Mouse (Mus musculus) kidney, embryonic 15.5 days (tissue): ENCODE results near the gene Crybg2. TPM values are rescaled to one million over a fixed set of nuclear protein-coding genes. Genes with fewer than 3 reads are reported as not detected.
A peak's percentile ranks its signal among the peaks of the same experiment; 100 is the strongest.

Experiments
- ATAC-seq: fragments of 200-750 bp; cut with Nextera tagmentation; replicated peaks from 2 replicates; pipeline ENCODE4 v1.8.0; 2017; ENCODE audit warnings: moderate TSS enrichment; ENCODE audit not compliant: low FRiP score
- H3K27ac ChIP-seq: fragments of 300-500 bp; sonication (generic); 2 replicates; pipeline ENCODE4 v1.5.1; 2015; ENCODE audit warnings: mild to moderate bottlenecking, inconsistent platforms
- H3K27me3 ChIP-seq: fragments of 300-500 bp; sonication (generic); 2 replicates; pipeline ENCODE4 v1.6.1; 2015; ENCODE audit warnings: inconsistent platforms
- H3K36me3 ChIP-seq: fragments of 300-500 bp; sonication (generic); 2 replicates; pipeline ENCODE4 v1.6.1; 2015; ENCODE audit warnings: inconsistent platforms
- H3K4me1 ChIP-seq: fragments of 300-500 bp; sonication (generic); 2 replicates; pipeline ENCODE4 v1.6.1; 2015; ENCODE audit warnings: inconsistent platforms
- H3K4me2 ChIP-seq: fragments of 300-500 bp; sonication (generic); 2 replicates; pipeline ENCODE4 v1.6.1; 2015; ENCODE audit warnings: moderate library complexity, mild to moderate bottlenecking, inconsistent platforms
- H3K4me3 ChIP-seq: fragments of 300-500 bp; sonication (generic); replicated peaks from 2 replicates; pipeline ENCODE4 v1.5.1; 2015; ENCODE audit warnings: mild to moderate bottlenecking, inconsistent platforms
- H3K9ac ChIP-seq: fragments of 300-500 bp; sonication (generic); 2 replicates; pipeline ENCODE4 v1.6.1; 2015; ENCODE audit warnings: mild to moderate bottlenecking, inconsistent platforms
- H3K9me3 ChIP-seq: fragments of 300-500 bp; sonication (generic); replicated peaks from 2 replicates; pipeline ENCODE4 v1.6.1; 2016; ENCODE audit warnings: inconsistent platforms
- WGBS: fragments of 180-500 bp; shearing (Covaris S2); methylation state at CpG from one replicate; pipeline ENCODE4 v1.1.7; 2015; ENCODE audit warnings: mixed read lengths; 5-methylcytosine and 5-hydroxymethylcytosine counted together
- polyA plus RNA-seq: library from polyadenylated mRNA; unstranded; fragments of >200 nt; fragmentation: Nextera tagmentation; extraction: Ambion mirVana; gene quantifications from 2 replicates; pipeline ENCODE4 v1.2.1, GENCODE M21; 2015

Crybg2 gene
- 3.9 and 4.4 TPM in 2 replicates for polyA plus RNA-seq

DNA sequence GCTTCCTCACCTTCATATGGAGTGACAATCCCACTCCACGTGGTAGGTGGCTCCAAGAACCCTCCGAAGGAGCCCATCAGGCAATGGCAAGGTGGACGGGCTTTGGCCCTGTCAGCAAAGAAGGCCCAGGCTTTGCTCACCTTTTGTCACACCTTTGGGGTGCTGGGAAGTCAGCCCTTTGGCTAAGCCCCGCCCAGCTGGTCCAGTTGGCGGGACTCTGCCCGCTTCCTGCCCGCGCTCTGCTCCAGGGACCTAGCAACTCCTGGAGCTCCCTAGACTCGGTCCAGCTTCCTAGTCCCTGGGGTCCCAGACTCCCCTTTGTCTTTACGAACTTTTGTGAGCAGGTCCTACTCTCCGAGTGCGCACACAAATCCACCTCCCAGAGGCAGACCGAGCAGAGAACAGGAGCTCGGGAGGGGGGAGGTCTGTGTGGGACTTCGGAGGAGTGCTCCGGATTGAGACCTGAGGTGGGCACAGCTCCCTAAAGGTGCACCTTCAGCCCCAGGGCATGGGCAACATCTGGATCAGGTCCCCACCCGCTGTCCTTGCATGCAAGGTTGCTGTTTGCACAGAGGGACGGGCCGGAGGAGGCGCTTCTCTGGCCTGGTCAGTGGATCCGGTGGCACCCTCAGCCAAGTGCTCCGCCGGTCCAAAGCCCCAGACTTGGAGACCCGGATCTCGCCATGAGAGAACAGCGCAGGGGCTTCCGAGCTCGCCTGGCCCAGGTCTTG is at the start of gene Crybg2:
Crybg2 (plus strand) TSS at position 681 of the 731 bp plus-strand sequence.
- Histone ChIP-seq H3K4me2 (no peak within 1 kb of the TSS), H3K27me3 (peaks cover 15% of the 10 kb centered on the region), H3K9ac (no peak within 1 kb of the TSS), H3K4me3 (no peak within 1 kb of the TSS), H3K4me1 (peaks cover 12% of the 10 kb centered on the region), H3K9me3 (no peaks in the 10 kb centered on the region), H3K36me3 (no peaks in the 10 kb centered on the region), H3K27ac (no peak within 1 kb of the TSS)
- ATAC-seq = no peak
- 58% methylated on average over 28 of the region's 28 CpGs for WGBS

DNA sequence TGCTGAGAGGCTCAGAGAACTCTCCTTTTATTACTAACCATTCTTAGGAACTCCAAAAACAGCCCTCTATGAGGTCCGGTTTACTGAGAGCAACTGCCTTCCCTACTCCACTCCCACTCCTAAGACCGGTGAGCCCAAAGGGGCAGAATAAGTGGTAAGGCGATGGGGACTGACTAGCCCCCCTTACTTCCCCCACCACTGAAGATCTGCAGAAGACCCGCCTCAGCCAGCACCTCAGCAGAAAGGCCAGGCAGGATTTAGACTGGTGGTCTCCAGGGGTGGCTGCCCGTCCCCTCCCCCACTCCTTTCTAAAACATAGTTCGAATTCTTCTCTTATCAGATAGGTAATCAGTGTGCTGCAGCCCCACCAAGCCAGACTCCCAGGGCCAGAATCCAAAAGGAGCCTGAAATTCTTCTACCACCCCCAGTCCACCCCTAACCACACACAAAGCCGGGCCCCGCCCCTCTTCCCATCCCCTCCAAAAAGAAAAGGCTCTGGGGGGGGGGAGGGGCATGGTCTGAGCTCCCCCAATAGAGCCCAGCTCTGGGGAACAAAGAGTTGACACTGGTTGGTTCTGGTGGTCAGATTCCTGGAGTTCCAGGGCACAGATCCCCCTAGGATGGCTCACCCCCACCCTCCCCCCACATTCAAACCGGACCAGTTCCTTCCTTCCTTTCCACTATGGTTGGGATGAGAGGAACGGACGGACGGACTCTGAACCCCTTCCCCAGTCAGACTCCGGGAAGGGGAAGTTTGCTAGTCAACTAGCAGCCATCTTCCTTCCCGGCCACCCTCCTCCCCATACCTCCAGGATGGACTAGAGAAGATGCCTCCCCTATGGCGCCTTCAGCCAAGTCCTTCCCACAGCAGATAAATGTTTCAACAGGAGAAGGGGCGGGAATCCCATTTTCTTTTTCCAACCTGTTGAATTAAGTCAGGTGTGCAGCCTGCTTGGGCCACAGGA is 48.9 kb upstream of the Crybg2 start:
- no peak for ATAC-seq
- WGBS = 25% methylated on average over 16 of the region's 16 CpGs
- peak overlapping the region; percentile 67 for H3K27ac ChIP-seq
- no peaks in the 10 kb centered on the region for H3K36me3 ChIP-seq
- H3K9me3 ChIP-seq = no peaks in the 10 kb centered on the region
- peak overlapping the region; percentile 33 for H3K4me2 ChIP-seq
- peaks cover 15% of the 10 kb centered on the region for H3K27me3 ChIP-seq
- no peak overlapping the region for H3K9ac ChIP-seq
- H3K4me1 ChIP-seq = peaks cover 26% of the 10 kb centered on the region
- H3K4me3 ChIP-seq = no peak overlapping the region

DNA sequence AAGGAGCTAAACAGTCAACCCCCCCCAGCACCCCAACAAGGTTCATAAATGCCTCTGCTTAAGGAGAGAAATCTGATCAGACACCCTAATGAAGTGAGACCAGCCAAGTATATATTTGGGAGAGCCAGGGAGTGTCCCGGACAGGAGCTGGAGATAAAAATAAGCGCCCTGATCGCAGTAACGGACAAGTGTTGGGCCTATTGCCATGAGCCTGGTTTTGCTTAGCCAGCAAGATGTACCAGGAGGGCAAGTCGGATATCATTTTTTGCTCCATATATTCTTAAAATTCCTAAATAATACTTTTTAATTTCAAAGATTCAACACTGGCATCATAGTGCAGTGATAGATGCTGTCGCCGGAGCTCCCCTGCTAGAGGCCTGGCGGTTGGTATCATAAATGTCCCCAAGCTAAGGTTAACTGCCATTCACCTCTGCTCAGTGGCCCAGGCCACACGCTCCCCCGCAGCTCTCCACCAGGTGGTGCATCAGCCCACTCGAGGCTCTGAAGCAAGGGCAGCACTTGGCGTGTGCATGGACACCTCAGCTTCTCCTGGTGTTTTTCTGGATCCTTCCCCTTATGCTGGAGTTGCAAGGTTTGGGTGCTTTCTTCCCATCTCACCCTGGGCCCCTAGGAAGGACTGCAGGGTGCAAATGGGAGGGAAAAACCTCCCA is 47.6 kb upstream of the Crybg2 start:
- H3K27me3 ChIP-seq = peaks cover 28% of the 10 kb centered on the region
- WGBS = 40% methylated on average over 12 of the region's 12 CpGs
- no peak for ATAC-seq
- no peak overlapping the region for H3K4me3 ChIP-seq
- H3K9ac ChIP-seq = no peak overlapping the region
- peaks cover 38% of the 10 kb centered on the region for H3K4me1 ChIP-seq
- no peak overlapping the region for H3K4me2 ChIP-seq
- H3K27ac ChIP-seq = no peak overlapping the region
- no peaks in the 10 kb centered on the region for H3K9me3 ChIP-seq
- no peaks in the 10 kb centered on the region for H3K36me3 ChIP-seq

DNA sequence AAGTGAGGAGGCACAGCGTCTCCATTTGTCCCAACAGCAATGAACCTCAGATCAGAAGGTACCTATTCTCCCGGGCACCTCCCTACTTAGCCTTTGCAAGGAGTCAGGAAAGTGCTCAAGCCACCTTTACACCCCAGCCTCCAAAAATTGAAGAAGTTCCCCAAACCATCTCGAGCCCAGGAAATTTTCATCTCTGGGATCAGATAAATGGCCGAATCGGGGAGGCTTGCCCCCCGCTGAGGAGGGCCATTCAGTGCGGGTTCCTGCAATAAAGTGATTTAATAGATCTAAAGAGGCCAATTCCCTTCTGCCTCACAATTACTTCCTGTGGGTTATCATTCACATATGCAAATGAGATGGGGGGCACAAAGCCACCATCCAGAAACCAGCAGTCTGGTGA is 44.4 kb upstream of the Crybg2 start:
- Histone ChIP-seq H3K4me1 (peaks cover 57% of the 10 kb centered on the region), H3K27me3 (peaks cover 52% of the 10 kb centered on the region), H3K27ac (no peak overlapping the region), H3K4me2 (no peak overlapping the region), H3K4me3 (no peak overlapping the region), H3K36me3 (no peaks in the 10 kb centered on the region), H3K9ac (no peak overlapping the region), H3K9me3 (no peaks in the 10 kb centered on the region)
- 4% methylated on average over 7 of the region's 7 CpGs for WGBS
- no peak for ATAC-seq

DNA sequence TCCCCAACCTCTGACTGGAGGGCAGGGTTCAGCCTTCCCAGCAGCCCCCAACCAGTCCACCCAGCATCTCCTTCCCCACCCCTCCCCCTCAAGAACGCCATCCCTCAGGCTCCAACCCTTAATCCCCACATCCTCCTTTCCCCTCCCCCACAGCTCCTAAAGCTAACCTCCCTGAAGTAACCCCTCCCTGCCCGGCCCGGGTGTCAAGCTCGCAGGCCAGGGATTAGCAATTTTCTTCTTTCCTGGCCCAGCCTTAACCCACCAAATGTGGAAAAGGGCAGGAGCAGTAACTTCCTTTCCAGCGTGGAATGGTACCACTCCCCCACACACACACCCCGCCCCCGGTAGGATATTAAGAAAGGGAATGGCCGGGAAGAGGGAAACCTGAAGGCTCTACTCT is 43.8 kb upstream of the Crybg2 start:
- Histone ChIP-seq H3K9ac (no peak overlapping the region), H3K4me2 (peak overlapping the region; percentile 54; the same call in 1 of the 2 replicates), H3K9me3 (no peaks in the 10 kb centered on the region), H3K27ac (no peak overlapping the region), H3K36me3 (no peaks in the 10 kb centered on the region), H3K4me1 (peaks cover 52% of the 10 kb centered on the region), H3K27me3 (peaks cover 52% of the 10 kb centered on the region), H3K4me3 (no peak overlapping the region)
- no peak for ATAC-seq
- WGBS = 3% methylated on average over 8 of the region's 8 CpGs

DNA sequence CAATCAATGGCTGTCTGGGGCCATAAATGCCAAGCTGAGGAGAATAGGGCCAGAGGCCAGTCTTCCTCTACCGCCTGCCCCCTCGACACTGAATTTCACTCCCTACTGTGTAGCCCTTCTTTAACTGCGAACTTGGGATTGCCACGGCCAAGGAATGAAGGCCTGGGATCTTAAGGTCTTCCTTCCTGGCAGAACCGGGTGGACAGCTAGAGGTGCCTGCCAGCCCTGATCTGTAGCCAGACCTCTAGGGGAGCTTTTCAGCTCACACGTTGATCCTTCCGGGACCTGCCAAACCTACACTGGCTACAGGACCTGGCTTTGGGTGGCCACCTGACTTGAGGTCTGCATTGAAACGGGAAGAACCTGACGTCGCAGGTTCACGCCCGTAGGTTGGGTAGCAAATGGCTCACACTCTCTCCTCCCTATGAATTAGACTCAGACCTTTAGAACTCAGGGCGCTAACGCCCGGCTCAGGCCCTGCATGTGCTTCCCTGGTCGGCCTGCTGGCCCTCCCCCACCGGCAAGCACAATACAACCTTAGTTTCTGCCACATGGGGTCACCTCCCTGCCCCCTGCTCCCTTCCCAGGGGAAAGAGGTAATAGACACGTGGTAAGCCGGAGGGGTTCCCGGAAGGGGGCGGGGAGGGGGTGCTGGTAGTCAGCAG is 43.3 kb upstream of the Crybg2 start:
- no peak overlapping the region for H3K27ac ChIP-seq
- WGBS = 4% methylated on average over 21 of the region's 21 CpGs
- H3K4me2 ChIP-seq = peak overlapping the region; percentile 54
- peaks cover 46% of the 10 kb centered on the region for H3K4me1 ChIP-seq
- H3K9me3 ChIP-seq = no peaks in the 10 kb centered on the region
- H3K36me3 ChIP-seq = no peaks in the 10 kb centered on the region
- peaks cover 52% of the 10 kb centered on the region for H3K27me3 ChIP-seq
- no peak overlapping the region for H3K9ac ChIP-seq
- H3K4me3 ChIP-seq = peak overlapping the region; percentile 25
- 0 out of 2 replicates have a peak, but pooled peaks have one; percentile 15 for ATAC-seq

DNA sequence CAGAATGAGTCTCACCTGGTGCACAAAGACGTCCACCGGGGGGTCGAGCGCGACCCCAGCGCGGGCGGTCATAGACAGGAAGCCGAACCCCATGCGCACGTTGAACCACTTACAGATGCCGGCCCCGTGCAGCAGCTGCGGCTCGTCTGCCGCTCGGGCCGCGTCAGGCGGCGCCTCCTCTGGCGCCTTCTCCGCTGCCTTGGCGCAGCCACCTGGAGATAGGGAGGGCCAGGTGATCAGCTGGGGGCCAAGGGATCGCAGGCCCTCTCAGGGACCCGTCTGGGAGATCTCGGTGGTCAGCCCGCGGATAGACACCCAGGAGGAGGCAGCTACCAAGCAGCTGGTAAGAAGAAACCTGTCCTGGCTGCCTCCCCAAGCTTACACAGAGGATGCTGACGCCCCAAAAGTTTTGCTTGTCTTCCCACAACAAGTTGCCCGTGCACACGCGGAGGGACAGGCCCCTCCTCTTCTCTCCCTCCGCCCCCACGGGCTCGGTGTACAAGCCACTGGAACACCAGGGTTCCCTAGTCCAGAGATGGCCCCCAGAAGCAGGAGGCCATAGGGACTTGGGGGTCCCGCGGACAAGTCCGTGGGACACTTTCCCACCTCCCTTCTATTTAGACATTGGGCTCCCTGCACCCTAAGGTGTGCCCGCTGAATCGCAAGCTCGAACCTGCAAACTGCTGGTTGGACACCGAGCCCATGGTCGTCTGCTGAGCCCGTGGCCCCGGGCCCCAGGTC is 42.4 kb upstream of the Crybg2 start:
- no peaks in the 10 kb centered on the region for H3K9me3 ChIP-seq
- peak overlapping the region; percentile 54 for H3K4me2 ChIP-seq
- no peak overlapping the region for H3K27ac ChIP-seq
- H3K9ac ChIP-seq = no peak overlapping the region
- H3K4me3 ChIP-seq = peak overlapping the region; percentile 25
- ATAC-seq = 0 out of 2 replicates have a peak, but pooled peaks have one; percentile 43
- peaks cover 43% of the 10 kb centered on the region for H3K4me1 ChIP-seq
- WGBS = under 1% methylated on average over 46 of the region's 46 CpGs
- H3K27me3 ChIP-seq = peaks cover 52% of the 10 kb centered on the region
- H3K36me3 ChIP-seq = no peaks in the 10 kb centered on the region

DNA sequence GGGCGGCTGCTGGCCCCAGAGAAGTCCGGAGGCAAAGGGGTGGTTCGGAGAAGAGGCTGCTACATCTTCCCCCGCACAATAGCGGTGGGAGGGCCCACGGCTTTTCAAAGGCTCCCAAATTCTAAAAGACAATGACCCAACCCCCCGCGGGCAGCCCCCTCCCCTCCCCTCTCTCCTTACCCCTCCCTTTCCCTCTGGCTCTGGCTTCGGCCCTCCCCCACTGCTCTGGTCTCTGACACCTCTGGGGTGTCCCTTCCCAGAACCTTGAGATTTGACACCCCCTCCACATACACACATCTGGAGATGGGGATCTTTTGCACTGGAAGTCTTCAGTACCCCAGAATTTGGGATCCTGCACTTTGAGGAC is 41.9 kb upstream of the Crybg2 start, which contains the start of gene Lin28a:
Lin28a (minus strand) TSS at position 63 of the 367 bp plus-strand sequence.
- ATAC-seq = no peak
- H3K36me3 ChIP-seq = no peaks in the 10 kb centered on the region
- no peak within 1 kb of the TSS for H3K27ac ChIP-seq
- H3K4me2 ChIP-seq = peak within 1 kb of the TSS; percentile 54
- under 1% methylated on average over 9 of the region's 9 CpGs for WGBS
- no peak within 1 kb of the TSS for H3K9ac ChIP-seq
- H3K4me3 ChIP-seq = peak within 1 kb of the TSS; percentile 25
- H3K4me1 ChIP-seq = peaks cover 42% of the 10 kb centered on the region
- peaks cover 52% of the 10 kb centered on the region for H3K27me3 ChIP-seq
- no peaks in the 10 kb centered on the region for H3K9me3 ChIP-seq

DNA sequence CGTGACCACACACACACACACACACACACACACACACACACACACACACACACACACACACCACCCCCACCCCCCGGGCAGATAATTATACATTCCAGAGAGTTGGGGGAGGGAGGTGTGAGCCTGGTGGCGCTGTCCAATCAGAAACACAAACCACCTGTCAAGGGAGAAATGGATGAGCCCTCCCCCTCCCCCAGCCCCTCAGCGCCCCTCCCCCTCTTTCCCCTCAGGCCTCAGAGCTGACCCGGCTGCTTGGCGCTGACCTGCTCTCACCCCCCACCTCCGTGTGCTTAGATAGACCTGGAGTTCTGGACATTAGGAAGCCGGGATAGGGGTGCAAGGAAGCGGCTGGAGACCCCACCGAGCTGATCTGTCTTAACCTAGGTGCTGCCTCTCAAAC is 41.4 kb upstream of the Crybg2 start:
- Histone ChIP-seq H3K9ac (no peak overlapping the region), H3K27me3 (peaks cover 52% of the 10 kb centered on the region), H3K4me1 (peaks cover 42% of the 10 kb centered on the region), H3K9me3 (no peaks in the 10 kb centered on the region), H3K36me3 (no peaks in the 10 kb centered on the region), H3K27ac (no peak overlapping the region), H3K4me3 (no peak overlapping the region), H3K4me2 (0 out of 2 replicates have a peak overlapping the region, but pooled peaks have one; percentile 54)
- 0% methylated on average over 8 of the region's 10 CpGs for WGBS
- no peak for ATAC-seq

DNA sequence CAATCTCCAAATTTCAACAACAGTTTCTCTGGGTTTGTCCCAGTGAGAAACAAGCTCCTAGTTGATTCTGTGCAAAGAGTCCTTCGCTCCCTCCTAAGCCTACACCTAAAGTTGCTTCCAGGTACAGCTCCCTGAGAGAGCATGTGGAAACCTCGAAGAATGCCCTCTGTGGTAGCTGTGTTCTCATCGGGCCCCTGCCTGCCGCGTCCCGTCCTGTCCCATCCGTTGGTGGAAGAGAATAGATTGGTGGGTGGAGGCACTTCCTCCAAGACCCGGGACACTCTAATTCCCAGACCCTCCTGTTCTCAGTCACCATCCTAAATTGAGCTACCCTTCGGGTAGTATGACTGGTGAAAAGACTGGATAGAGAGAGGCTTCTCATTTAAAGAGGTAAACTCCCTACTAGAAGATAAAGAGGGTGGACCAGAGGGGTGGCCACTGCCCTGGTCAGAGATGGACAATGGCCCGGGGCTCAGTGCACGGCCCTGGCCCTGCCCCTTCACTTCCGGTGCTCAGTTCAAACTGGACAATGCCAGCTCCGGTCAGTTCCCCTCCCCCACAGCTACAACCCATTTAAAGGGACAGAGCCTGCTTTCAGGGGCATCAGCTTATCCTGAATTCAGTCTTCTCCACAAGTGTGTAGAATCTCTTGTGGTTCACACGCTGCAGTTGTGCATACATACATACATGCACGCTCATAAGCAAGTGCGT is 40.8 kb upstream of the Crybg2 start:
- H3K9ac ChIP-seq = no peak overlapping the region
- peak overlapping the region; percentile 31; the same call in 1 of the 2 replicates for H3K4me2 ChIP-seq
- H3K36me3 ChIP-seq = no peaks in the 10 kb centered on the region
- no peak for ATAC-seq
- no peak overlapping the region; the same call in 1 of the 2 replicates for H3K4me3 ChIP-seq
- peaks cover 52% of the 10 kb centered on the region for H3K27me3 ChIP-seq
- 4% methylated on average over 16 of the region's 16 CpGs for WGBS
- no peak overlapping the region for H3K27ac ChIP-seq
- H3K9me3 ChIP-seq = no peaks in the 10 kb centered on the region
- H3K4me1 ChIP-seq = peaks cover 42% of the 10 kb centered on the region
